Mouse (Mus musculus): Measurements from ENCODE around the gene Derl2.

Gene Derl2

GRCm38 (mm10) chr11:71019201-71020068 lies at the start of gene Derl2, which contains the start of gene Mis12:
Gene Derl2, minus strand, starts transcription at chr11:71019841.
Gene Mis12, plus strand, starts transcription at chr11:71019611.
- peak; percentile 100 for DNase-seq (ENCODE audit: low read depth, low spot score)

GRCm38 (mm10) chr11:71052554-71052953 lies 32.9 kb upstream of the Derl2 start:
- DNase-seq (ENCODE audit: low read depth, low spot score) = peak; percentile 25

GRCm38 (mm10) chr11:71039526-71040298 lies 20.1 kb upstream of the Derl2 start:
- no peak for DNase-seq (ENCODE audit: low read depth, low spot score)

GRCm38 (mm10) chr11:71033163-71033761 lies 13.6 kb upstream of the Derl2 start, which contains the start of gene 6330403K07Rik:
Gene 6330403K07Rik, minus strand, starts transcription at chr11:71033513.
- peak; percentile 77 for DNase-seq (ENCODE audit: low read depth, low spot score)

- DNase-seq (ENCODE audit: low read depth, low spot score) = peak; percentile 24
Measured at GRCm38 (mm10) chr11:71032491-71033162, 13.0 kb upstream of the Derl2 start.

GRCm38 (mm10) chr11:71032070-71032469 lies 12.4 kb upstream of the Derl2 start:
- no peak for DNase-seq (ENCODE audit: low read depth, low spot score)

GRCm38 (mm10) chr11:71029403-71030118 lies 9.9 kb upstream of the Derl2 start:
- DNase-seq (ENCODE audit: low read depth, low spot score) = no peak

GRCm38 (mm10) chr11:71028280-71028679 lies 8.6 kb upstream of the Derl2 start:
- DNase-seq (ENCODE audit: low read depth, low spot score) = no peak

GRCm38 (mm10) chr11:71018416-71019200 lies 1.0 kb downstream of the Derl2 start:
- DNase-seq (ENCODE audit: low read depth, low spot score) = no peak

- no peak for DNase-seq (ENCODE audit: low read depth, low spot score)
Measured at GRCm38 (mm10) chr11:71017051-71017450, 2.6 kb downstream of the Derl2 start.

- peak; percentile 46 for DNase-seq (ENCODE audit: low read depth, low spot score)
Measured at GRCm38 (mm10) chr11:71012743-71013142, 6.9 kb downstream of the Derl2 start.

GRCm38 (mm10) chr11:71008321-71008720 lies 11.3 kb downstream of the Derl2 start:
- DNase-seq (ENCODE audit: low read depth, low spot score) = no peak

- no peak for DNase-seq (ENCODE audit: low read depth, low spot score)
Measured at GRCm38 (mm10) chr11:71007831-71008230, 11.8 kb downstream of the Derl2 start.

- no peak for DNase-seq (ENCODE audit: low read depth, low spot score)
Measured at GRCm38 (mm10) chr11:71007026-71007425, 12.6 kb downstream of the Derl2 start.

- DNase-seq (ENCODE audit: low read depth, low spot score) = peak; percentile 31
Measured at GRCm38 (mm10) chr11:71005046-71005445, 14.6 kb downstream of the Derl2 start.

GRCm38 (mm10) chr11:71004316-71004773 lies 15.3 kb downstream of the Derl2 start, which contains the start of gene Dhx33:
Gene Dhx33, minus strand, starts transcription at chr11:71004437.
- DNase-seq (ENCODE audit: low read depth, low spot score) = peak; percentile 99

GRCm38 (mm10) chr11:71003611-71004315 lies 15.9 kb downstream of the Derl2 start:
- peak; percentile 72 for DNase-seq (ENCODE audit: low read depth, low spot score)

GRCm38 (mm10) chr11:71001167-71001566 lies 18.5 kb downstream of the Derl2 start:
- DNase-seq (ENCODE audit: low read depth, low spot score) = no peak
